Mouse (Mus musculus): ENCODE results near the gene Bbs9. TPM values are rescaled to one million over a fixed set of nuclear protein-coding genes. Genes with fewer than 3 reads are reported as not detected.

The Bbs9 gene
- polyA plus RNA-seq, 1 experiment from 2014 or later = 8.2 TPM

DNA sequence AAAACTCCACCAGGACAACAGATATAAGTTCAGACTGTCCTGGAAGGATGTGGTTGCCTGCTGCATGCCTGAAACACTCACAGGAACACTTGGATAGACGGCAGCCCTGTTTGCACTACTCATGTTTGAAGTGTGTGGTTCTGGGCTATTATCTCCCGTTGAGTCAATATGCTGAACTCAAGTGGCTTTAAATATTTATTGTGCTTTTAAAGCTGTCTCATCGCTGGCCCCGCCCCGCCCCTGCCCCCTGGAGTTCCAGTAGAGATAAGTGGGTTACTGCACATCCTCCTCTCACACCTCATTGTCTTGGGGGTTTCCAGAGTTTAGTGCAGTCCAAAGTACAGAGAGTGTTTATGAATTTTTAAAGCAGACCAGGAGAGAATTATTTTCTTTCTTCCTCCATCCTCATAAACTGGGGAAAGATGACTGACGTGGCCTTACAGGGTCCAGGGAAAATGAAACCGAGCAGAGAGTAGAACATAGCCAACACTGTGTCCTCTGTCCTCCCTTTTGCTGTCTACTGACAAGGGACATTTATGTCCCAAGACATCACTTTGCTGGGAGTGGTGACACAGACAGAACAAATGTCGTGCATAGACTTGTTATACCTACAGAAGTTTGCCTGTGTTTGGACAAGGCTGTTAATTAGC, 242.8 kb downstream of the Bbs9 start:
- no peaks in the 10 kb centered on the region for H3K9me3 ChIP-seq (replicated peaks; ENCODE audit: control insufficient read depth, low read length)
- no peaks in the 10 kb centered on the region for H3K36me3 ChIP-seq (ENCODE audit: control insufficient read depth, insufficient read depth, low read length)
- ATAC-seq (replicated peaks; ENCODE audit: insufficient number of reproducible peaks, low FRiP score, low TSS enrichment) = no peak
- H3K27ac ChIP-seq (ENCODE audit: low read depth, low read length) = no peak overlapping the region
- WGBS (ENCODE audit: insufficient replicate concordance) = 53% methylated on average over 8 of the region's 8 CpGs
- H3K9ac ChIP-seq (ENCODE audit: low read depth, low read length) = no peak overlapping the region
- H3K4me2 ChIP-seq = no peak overlapping the region
- H3K4me1 ChIP-seq (ENCODE audit: control insufficient read depth, insufficient read depth, low read length) = 0 out of 2 replicates have a peak, but pooled peaks cover 5% of the 10 kb centered on the region
- no peak overlapping the region for H3K4me3 ChIP-seq (ENCODE audit: low read depth, low read length)
- no peaks in the 10 kb centered on the region for H3K27me3 ChIP-seq (ENCODE audit: control insufficient read depth, insufficient read depth, low read length)

DNA sequence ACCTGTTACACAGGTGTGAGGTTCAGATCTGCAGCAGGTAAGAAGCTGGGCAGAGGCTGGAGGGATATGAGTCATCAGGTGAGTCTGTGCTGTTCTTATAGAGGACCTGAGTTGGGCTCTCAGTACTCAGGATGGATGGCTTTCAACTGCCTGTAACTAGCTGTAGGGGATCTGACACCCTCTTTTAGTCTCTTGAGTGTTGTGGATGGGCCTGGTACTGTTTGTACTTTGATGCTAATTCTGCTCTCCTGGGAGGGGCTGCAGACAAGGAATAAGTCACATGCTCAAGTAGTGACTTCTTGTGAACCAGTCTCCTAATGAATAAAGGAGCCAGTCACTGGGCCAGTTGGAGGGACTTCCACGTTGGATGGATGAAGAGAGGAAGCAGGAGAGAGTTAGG, 257.1 kb downstream of the Bbs9 start:
- 62% methylated on average over 1 of the region's 1 CpGs for WGBS (ENCODE audit: insufficient replicate concordance)
- no peaks in the 10 kb centered on the region for H3K4me1 ChIP-seq (ENCODE audit: control insufficient read depth, insufficient read depth, low read length)
- no peaks in the 10 kb centered on the region for H3K36me3 ChIP-seq (ENCODE audit: control insufficient read depth, insufficient read depth, low read length)
- no peak for ATAC-seq (replicated peaks; ENCODE audit: insufficient number of reproducible peaks, low FRiP score, low TSS enrichment)
- H3K9me3 ChIP-seq (replicated peaks; ENCODE audit: control insufficient read depth, low read length) = no peaks in the 10 kb centered on the region
- no peak overlapping the region for H3K4me3 ChIP-seq (ENCODE audit: low read depth, low read length)
- H3K4me2 ChIP-seq = no peak overlapping the region
- no peak overlapping the region for H3K27ac ChIP-seq (ENCODE audit: low read depth, low read length)
- H3K27me3 ChIP-seq (ENCODE audit: control insufficient read depth, insufficient read depth, low read length) = no peaks in the 10 kb centered on the region
- no peak overlapping the region for H3K9ac ChIP-seq (ENCODE audit: low read depth, low read length)

DNA sequence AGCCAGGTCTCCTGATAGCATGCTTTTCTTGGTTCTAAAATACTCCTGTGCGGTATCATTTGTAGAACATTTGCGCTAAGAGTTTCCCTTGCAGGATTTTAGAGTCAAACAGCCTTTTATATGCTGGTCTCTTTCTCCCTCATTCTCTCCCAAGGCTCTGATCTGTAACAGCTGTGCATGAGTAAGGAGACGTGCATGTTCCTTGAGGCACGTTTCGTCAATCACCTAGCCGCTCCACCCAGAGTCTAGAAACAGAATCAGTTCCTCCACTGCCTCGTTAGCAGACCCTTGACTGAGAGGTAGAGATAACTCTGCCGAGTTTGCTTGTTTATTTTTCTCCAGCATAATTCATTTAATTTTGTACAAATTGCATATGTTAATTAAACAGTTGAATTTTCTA, 259.4 kb downstream of the Bbs9 start:
- Histone ChIP-seq H3K27me3 (ENCODE audit: control insufficient read depth, insufficient read depth, low read length) (no peaks in the 10 kb centered on the region), H3K4me2 (no peak overlapping the region), H3K27ac (ENCODE audit: low read depth, low read length) (no peak overlapping the region), H3K9me3 (replicated peaks; ENCODE audit: control insufficient read depth, low read length) (no peaks in the 10 kb centered on the region), H3K9ac (ENCODE audit: low read depth, low read length) (no peak overlapping the region), H3K4me1 (ENCODE audit: control insufficient read depth, insufficient read depth, low read length) (no peaks in the 10 kb centered on the region), H3K36me3 (ENCODE audit: control insufficient read depth, insufficient read depth, low read length) (no peaks in the 10 kb centered on the region), H3K4me3 (ENCODE audit: low read depth, low read length) (no peak overlapping the region)
- no peak for ATAC-seq (replicated peaks; ENCODE audit: insufficient number of reproducible peaks, low FRiP score, low TSS enrichment)
- 46% methylated on average over 8 of the region's 8 CpGs for WGBS (ENCODE audit: insufficient replicate concordance)

DNA sequence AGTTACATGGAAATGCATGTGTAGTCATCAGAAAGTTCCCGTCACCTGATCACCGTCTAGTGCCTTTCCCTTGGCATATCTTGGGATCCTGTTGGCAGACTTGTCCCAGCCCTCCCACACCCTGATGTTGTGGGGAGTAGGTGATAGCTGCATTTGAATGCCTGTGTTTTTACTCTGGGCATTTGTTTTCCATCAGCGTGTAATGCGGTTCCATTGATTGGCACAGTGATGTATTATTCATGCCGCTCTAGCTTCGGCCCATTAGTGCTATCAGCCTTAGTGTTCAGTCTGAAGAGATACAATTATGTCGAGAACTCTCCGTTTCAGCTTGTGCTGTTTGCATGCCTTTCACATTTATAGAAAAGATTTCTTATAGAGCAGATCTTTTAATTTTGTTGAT, 259.9 kb downstream of the Bbs9 start:
- H3K4me3 ChIP-seq (ENCODE audit: low read depth, low read length) = no peak overlapping the region
- no peak for ATAC-seq (replicated peaks; ENCODE audit: insufficient number of reproducible peaks, low FRiP score, low TSS enrichment)
- no peak overlapping the region for H3K27ac ChIP-seq (ENCODE audit: low read depth, low read length)
- H3K27me3 ChIP-seq (ENCODE audit: control insufficient read depth, insufficient read depth, low read length) = no peaks in the 10 kb centered on the region
- WGBS (ENCODE audit: insufficient replicate concordance) = 68% methylated on average over 8 of the region's 8 CpGs
- no peak overlapping the region for H3K4me2 ChIP-seq
- no peak overlapping the region for H3K9ac ChIP-seq (ENCODE audit: low read depth, low read length)
- no peaks in the 10 kb centered on the region for H3K4me1 ChIP-seq (ENCODE audit: control insufficient read depth, insufficient read depth, low read length)
- H3K9me3 ChIP-seq (replicated peaks; ENCODE audit: control insufficient read depth, low read length) = no peaks in the 10 kb centered on the region
- no peaks in the 10 kb centered on the region for H3K36me3 ChIP-seq (ENCODE audit: control insufficient read depth, insufficient read depth, low read length)

DNA sequence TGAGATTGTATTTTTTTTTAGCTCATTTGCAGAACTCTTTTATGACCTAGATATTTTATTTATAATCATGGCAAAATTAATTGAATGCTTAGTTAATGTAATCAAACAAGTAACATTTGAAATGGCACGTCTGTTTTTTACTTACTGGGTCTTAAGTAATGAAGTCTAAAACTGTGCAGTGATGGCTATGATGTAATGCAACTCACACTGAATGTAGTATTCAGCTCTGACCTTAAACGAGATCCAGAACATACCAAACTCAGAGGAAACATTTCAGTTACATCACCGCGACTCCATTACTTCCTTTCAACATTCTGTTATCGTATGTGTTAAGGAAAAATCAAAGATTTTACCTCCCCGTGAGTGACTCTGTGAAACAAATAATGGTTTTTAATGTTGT, 262.4 kb downstream of the Bbs9 start:
- no peak overlapping the region for H3K4me2 ChIP-seq
- no peaks in the 10 kb centered on the region for H3K4me1 ChIP-seq (ENCODE audit: control insufficient read depth, insufficient read depth, low read length)
- H3K9ac ChIP-seq (ENCODE audit: low read depth, low read length) = no peak overlapping the region
- 65% methylated on average over 6 of the region's 6 CpGs for WGBS (ENCODE audit: insufficient replicate concordance)
- H3K27me3 ChIP-seq (ENCODE audit: control insufficient read depth, insufficient read depth, low read length) = no peaks in the 10 kb centered on the region
- no peak overlapping the region for H3K27ac ChIP-seq (ENCODE audit: low read depth, low read length)
- ATAC-seq (replicated peaks; ENCODE audit: insufficient number of reproducible peaks, low FRiP score, low TSS enrichment) = no peak
- H3K4me3 ChIP-seq (ENCODE audit: low read depth, low read length) = no peak overlapping the region
- no peaks in the 10 kb centered on the region for H3K9me3 ChIP-seq (replicated peaks; ENCODE audit: control insufficient read depth, low read length)
- no peaks in the 10 kb centered on the region for H3K36me3 ChIP-seq (ENCODE audit: control insufficient read depth, insufficient read depth, low read length)

DNA sequence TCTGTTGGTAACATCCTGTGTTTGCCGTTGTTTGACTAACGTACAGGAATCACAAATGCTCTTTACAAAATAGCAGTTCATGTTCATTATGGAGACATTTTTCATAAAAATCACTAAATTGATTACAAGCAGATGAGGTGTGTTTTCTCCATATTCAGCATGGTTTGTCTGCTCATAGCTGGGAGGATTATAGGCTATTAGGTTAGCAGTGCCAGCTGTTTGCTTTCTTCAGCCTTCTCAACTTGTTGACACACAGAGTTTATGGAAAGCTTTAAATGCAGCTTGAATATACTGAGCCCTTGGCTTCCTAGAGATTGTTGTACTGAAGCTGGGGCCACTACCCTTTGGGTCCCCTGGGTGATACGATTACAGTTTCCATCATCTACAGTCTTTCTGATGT, 263.3 kb downstream of the Bbs9 start:
- H3K36me3 ChIP-seq (ENCODE audit: control insufficient read depth, insufficient read depth, low read length) = no peaks in the 10 kb centered on the region
- no peak overlapping the region for H3K4me2 ChIP-seq
- H3K9ac ChIP-seq (ENCODE audit: low read depth, low read length) = no peak overlapping the region
- H3K4me1 ChIP-seq (ENCODE audit: control insufficient read depth, insufficient read depth, low read length) = no peaks in the 10 kb centered on the region
- H3K9me3 ChIP-seq (replicated peaks; ENCODE audit: control insufficient read depth, low read length) = no peaks in the 10 kb centered on the region
- no peak overlapping the region for H3K4me3 ChIP-seq (ENCODE audit: low read depth, low read length)
- H3K27ac ChIP-seq (ENCODE audit: low read depth, low read length) = no peak overlapping the region
- H3K27me3 ChIP-seq (ENCODE audit: control insufficient read depth, insufficient read depth, low read length) = no peaks in the 10 kb centered on the region
- no peak for ATAC-seq (replicated peaks; ENCODE audit: insufficient number of reproducible peaks, low FRiP score, low TSS enrichment)
- 90% methylated on average over 3 of the region's 3 CpGs for WGBS (ENCODE audit: insufficient replicate concordance)

DNA sequence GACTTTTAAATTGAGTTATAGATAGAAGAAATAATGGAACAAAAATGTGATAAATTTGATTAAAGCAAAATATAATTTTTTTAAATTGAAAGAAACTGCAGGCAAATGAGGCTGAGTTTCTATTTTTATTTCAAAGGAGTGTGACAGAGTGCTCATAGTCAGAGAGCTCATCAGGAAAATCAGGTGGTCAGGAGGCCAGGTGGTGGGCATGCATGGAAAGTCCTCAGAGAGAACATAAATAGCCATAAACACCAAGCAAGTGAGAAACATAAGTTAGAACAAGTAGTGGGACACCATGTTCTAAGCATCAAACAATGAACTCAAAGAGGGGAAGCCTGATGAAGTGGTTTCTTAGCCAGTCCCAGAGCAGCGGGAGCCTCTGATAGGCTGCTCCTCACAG, 266.5 kb downstream of the Bbs9 start:
- H3K36me3 ChIP-seq (ENCODE audit: control insufficient read depth, insufficient read depth, low read length) = no peaks in the 10 kb centered on the region
- WGBS (ENCODE audit: insufficient replicate concordance) = 100% methylated on average over 1 of the region's 1 CpGs
- no peaks in the 10 kb centered on the region for H3K9me3 ChIP-seq (replicated peaks; ENCODE audit: control insufficient read depth, low read length)
- H3K4me3 ChIP-seq (ENCODE audit: low read depth, low read length) = no peak overlapping the region
- no peaks in the 10 kb centered on the region for H3K27me3 ChIP-seq (ENCODE audit: control insufficient read depth, insufficient read depth, low read length)
- H3K27ac ChIP-seq (ENCODE audit: low read depth, low read length) = no peak overlapping the region
- no peak overlapping the region for H3K4me2 ChIP-seq
- no peaks in the 10 kb centered on the region for H3K4me1 ChIP-seq (ENCODE audit: control insufficient read depth, insufficient read depth, low read length)
- H3K9ac ChIP-seq (ENCODE audit: low read depth, low read length) = no peak overlapping the region
- ATAC-seq (replicated peaks; ENCODE audit: insufficient number of reproducible peaks, low FRiP score, low TSS enrichment) = no peak

DNA sequence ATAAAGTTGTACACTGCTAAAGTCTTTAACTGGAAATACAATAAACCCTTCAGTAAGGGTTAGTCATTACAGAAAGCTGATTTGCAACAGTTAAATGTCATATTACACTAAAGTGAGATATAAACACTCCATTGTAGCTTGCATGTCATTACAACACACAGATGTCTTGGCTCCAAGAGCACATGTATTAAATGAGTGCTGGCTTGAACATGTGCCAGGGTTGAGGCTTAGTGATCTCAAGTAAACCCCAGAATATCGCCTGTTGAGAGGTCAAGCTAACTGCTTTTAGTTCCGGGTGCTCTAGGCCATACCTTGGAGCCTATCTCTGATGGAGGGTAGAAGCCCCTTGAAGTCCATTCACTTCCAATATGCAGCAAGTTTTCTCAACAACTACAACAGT, 273.1 kb downstream of the Bbs9 start:
- Histone ChIP-seq H3K27ac (ENCODE audit: low read depth, low read length) (no peak overlapping the region), H3K9ac (ENCODE audit: low read depth, low read length) (no peak overlapping the region), H3K27me3 (ENCODE audit: control insufficient read depth, insufficient read depth, low read length) (no peaks in the 10 kb centered on the region), H3K4me1 (ENCODE audit: control insufficient read depth, insufficient read depth, low read length) (peaks cover 7% of the 10 kb centered on the region; the same call in 1 of the 2 replicates), H3K4me3 (ENCODE audit: low read depth, low read length) (no peak overlapping the region), H3K36me3 (ENCODE audit: control insufficient read depth, insufficient read depth, low read length) (no peaks in the 10 kb centered on the region), H3K4me2 (no peak overlapping the region), H3K9me3 (replicated peaks; ENCODE audit: control insufficient read depth, low read length) (no peaks in the 10 kb centered on the region; the same call in 1 of the 2 replicates)
- no peak for ATAC-seq (replicated peaks; ENCODE audit: insufficient number of reproducible peaks, low FRiP score, low TSS enrichment)
- 88% methylated on average over 2 of the region's 2 CpGs for WGBS (ENCODE audit: insufficient replicate concordance)

DNA sequence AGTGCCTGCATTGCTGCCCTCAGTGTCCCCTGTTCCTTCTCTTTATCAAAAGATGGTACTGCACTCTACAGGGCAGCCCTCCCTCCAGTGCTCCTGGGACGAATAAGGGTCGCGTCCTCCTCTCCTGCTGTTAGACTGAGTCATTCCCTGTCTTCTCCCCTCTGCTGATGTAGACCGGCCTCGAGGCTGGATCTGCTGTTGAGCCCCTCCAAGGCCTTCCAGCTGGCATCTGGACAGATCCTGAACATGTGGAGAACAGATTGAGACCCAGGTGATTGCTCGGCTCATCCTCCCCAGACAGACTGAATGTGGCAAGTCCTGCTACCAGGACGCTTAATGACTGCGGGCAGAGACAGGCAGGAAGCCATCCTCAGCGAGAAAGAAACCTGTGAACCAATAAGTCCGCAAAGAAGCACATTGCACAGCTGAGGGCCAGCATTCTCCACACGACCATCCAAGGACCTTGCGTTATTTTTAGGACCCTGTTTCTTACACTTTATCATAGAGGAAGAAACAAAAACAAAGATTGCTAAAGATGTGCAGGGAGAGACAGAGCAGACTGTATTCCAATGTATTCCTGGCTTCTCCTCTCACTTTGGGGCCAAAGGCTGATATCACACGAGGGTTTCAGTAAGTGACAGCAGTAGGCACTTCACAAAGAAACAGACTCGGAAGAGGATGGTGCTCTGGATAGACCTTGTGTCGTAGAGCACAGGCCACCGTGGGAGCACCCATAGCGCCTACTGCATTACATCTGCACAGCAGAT, 275.4 kb downstream of the Bbs9 start:
- H3K4me1 ChIP-seq (ENCODE audit: control insufficient read depth, insufficient read depth, low read length) = peaks cover 7% of the 10 kb centered on the region; the same call in 1 of the 2 replicates
- no peak overlapping the region for H3K9ac ChIP-seq (ENCODE audit: low read depth, low read length)
- H3K27me3 ChIP-seq (ENCODE audit: control insufficient read depth, insufficient read depth, low read length) = no peaks in the 10 kb centered on the region
- H3K36me3 ChIP-seq (ENCODE audit: control insufficient read depth, insufficient read depth, low read length) = no peaks in the 10 kb centered on the region
- no peak overlapping the region for H3K4me2 ChIP-seq
- 66% methylated on average over 17 of the region's 17 CpGs for WGBS (ENCODE audit: insufficient replicate concordance)
- no peak overlapping the region for H3K27ac ChIP-seq (ENCODE audit: low read depth, low read length)
- ATAC-seq (replicated peaks; ENCODE audit: insufficient number of reproducible peaks, low FRiP score, low TSS enrichment) = no peak
- no peaks in the 10 kb centered on the region; the same call in 1 of the 2 replicates for H3K9me3 ChIP-seq (replicated peaks; ENCODE audit: control insufficient read depth, low read length)
- H3K4me3 ChIP-seq (ENCODE audit: low read depth, low read length) = no peak overlapping the region
